Mouse (Mus musculus) heart, adult 8-10 months (tissue): ENCODE results near the gene Rap1gap. TPM values are rescaled to one million over a fixed set of nuclear protein-coding genes. Genes with fewer than 3 reads are reported as not detected.

Experiments used
- DNase-seq: peaks from one replicate; pipeline ENCODE4 v3.0.0; 2022; ENCODE audit warnings: low spot score
- total RNA-seq, 4 experiments: library from RNA; stranded (reverse); gene quantifications; 2 replicates each; pipeline ENCODE4 v1.2.4; 2022

Gene Rap1gap
- total RNA-seq, 4 experiments from 2014 or later = 12.1 to 16.5 (median 14.5) TPM

GRCm38 (mm10) chr4:137773369-137773899 lies 108.9 kb downstream of the Rap1gap start:
- DNase-seq = no peak

- DNase-seq = no peak
Measured at GRCm38 (mm10) chr4:137774013-137774412, 109.5 kb downstream of the Rap1gap start.

DNA sequence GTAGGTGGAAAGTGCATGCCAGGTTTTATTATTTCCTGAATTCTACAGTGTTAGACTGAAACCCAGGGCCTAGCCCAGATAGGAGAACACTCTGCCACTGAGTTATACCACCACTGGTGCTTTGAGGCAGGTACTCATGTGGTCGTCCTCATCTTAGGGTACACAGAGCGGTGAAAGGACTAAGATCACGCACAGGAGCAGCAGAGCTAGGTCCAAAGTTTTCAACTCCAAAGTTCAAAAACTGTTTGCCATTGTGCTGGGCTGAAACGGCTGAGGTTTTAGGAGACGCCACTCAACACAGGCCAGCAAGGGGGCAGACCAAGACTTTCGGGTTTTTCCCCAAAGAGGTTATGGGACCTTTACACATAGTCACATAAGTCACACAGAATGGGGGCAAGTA lies 110.0 kb downstream of the Rap1gap start:
- DNase-seq = no peak

- DNase-seq = no peak
Measured at GRCm38 (mm10) chr4:137777866-137778265, 113.3 kb downstream of the Rap1gap start.

DNA sequence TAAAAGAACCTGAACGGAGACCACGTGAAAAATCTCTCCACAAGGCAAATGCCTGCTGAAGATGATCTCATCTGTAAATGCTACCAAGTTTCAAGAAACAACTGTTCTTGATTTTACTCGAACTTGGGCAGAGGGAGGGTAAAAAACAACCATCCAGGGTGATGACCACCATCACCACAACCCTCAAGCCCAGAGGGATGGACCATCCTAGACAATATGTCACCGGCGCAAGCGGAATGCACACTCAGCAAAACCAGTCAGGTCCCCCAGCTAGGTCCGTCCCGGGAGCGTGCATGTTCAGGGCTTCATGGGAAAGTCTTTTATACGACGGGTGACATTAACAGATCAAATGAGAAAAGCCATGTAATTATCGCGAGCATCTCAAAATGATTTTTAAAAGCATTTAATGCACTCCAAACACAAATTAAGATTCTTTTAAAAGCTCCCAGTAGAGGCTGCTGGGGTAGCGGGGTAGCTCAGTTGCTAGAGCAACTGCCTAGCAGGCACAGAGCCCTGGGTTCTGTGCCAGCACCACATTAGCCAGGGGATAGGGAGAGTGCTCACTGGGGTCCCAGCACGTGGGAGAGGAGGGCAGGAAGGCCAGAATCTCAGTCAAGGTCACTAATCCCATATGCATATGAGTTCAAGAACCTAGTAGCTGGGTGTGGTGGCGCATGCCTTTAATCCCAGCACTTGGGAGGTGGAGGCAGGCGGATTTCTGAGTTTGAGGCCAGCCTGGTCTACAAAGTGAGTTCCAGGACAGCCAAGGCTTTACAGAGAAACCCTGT lies 114.1 kb downstream of the Rap1gap start:
- no peak for DNase-seq

Other genes starting within 250 kb of the Rap1gap start
- gene Cela3b, start 234.2 kb upstream of the Rap1gap start, total RNA-seq = not detected
- not detected for gene 1700013G24Rik, start 211.4 kb upstream of the Rap1gap start, total RNA-seq
- gene Hspg2, start 196.0 kb upstream of the Rap1gap start, total RNA-seq = 100 to 1,000 TPM; 124 to 205 (median 189) TPM
- gene Ldlrad2, start 90.2 kb upstream of the Rap1gap start, total RNA-seq = not detected
- gene Usp48, start 71.0 kb upstream of the Rap1gap start, total RNA-seq = 10 to 100 TPM; 29.2 to 39.0 (median 33.6) TPM
- gene Alpl, start 131.7 kb downstream of the Rap1gap start, total RNA-seq = 10 to 100 TPM; 54.6 to 70.0 (median 62.3) TPM
- gene Ece1, start 197.5 kb downstream of the Rap1gap start, total RNA-seq = 100 to 1,000 TPM; 101 to 124 (median 116) TPM